Mouse (Mus musculus) liver, embryonic 14.5 days (tissue): ENCODE data around the gene Evx2. TPM values are rescaled to one million over a fixed set of nuclear protein-coding genes. Genes with fewer than 3 reads are reported as not detected.
A peak's percentile ranks its signal among the peaks of the same experiment; 100 is the strongest.

ENCODE experiments used
- ATAC-seq: fragments of 200-750 bp; cut with Nextera tagmentation; 2 replicates; pipeline ENCODE4 v1.8.0; 2017; ENCODE audit warnings: moderate number of reproducible peaks, mild to moderate bottlenecking, moderate library complexity; ENCODE audit not compliant: insufficient read depth
- DNase-seq, 3 experiments: peaks; one replicate each; pipeline ENCODE4 v3.0.0-alpha.2; 2012 to 2013; ENCODE audit warnings: low read depth in 3 of 3, low spot score in 3 of 3
- H3K27ac ChIP-seq: fragments of 300-500 bp; sonication (generic); 2 replicates; pipeline ENCODE4 v1.5.1; 2014; ENCODE audit warnings: moderate library complexity, mild to moderate bottlenecking, control low read depth, inconsistent platforms
- H3K27me3 ChIP-seq: fragments of 300-500 bp; sonication (generic); 2 replicates; pipeline ENCODE4 v1.6.1; 2014; ENCODE audit warnings: mild to moderate bottlenecking, low read length, moderate library complexity; ENCODE audit not compliant: control insufficient read depth, insufficient read depth
- H3K36me3 ChIP-seq: fragments of 300-500 bp; sonication (generic); replicated peaks from 2 replicates; pipeline ENCODE4 v1.6.1; 2014; ENCODE audit warnings: low read depth; ENCODE audit not compliant: control insufficient read depth, insufficient read depth
- H3K4me1 ChIP-seq, 2 experiments: fragments of 200-500 bp in 1 of 2; fragments of 300-500 bp in 1 of 2; sonication (generic) in 1 of 2; replicated peaks; 2 replicates each; pipeline ENCODE4 v1.6.1; 2012 to 2014; ENCODE audit warnings: antibody characterized with exemption in 1 of 2, inconsistent platforms in 1 of 2, low read length in 1 of 2; ENCODE audit not compliant: control insufficient read depth in 2 of 2, insufficient read depth in 2 of 2
- H3K4me2 ChIP-seq: fragments of 300-500 bp; sonication (generic); 2 replicates; pipeline ENCODE4 v1.6.1; 2014; ENCODE audit warnings: low read depth, mild to moderate bottlenecking, control low read depth, moderate library complexity
- H3K4me3 ChIP-seq, 2 experiments: fragments of 200-500 bp in 1 of 2; fragments of 300-500 bp in 1 of 2; sonication (generic) in 1 of 2; 2 replicates each; pipeline ENCODE4 v1.5.1; 2012 to 2014; ENCODE audit warnings: low read depth in 2 of 2, low read length in 2 of 2, mild to moderate bottlenecking in 2 of 2, control low read depth in 1 of 2, inconsistent platforms in 1 of 2, moderate library complexity in 1 of 2; ENCODE audit not compliant: insufficient read depth in 1 of 2
- H3K9ac ChIP-seq: fragments of 300-500 bp; sonication (generic); replicated peaks from 2 replicates; pipeline ENCODE4 v1.6.1; 2014; ENCODE audit warnings: mild to moderate bottlenecking, control low read depth, moderate library complexity
- H3K9me3 ChIP-seq: fragments of 300-500 bp; sonication (generic); 2 replicates; pipeline ENCODE4 v1.6.1; 2016; ENCODE audit warnings: low read length, mixed read lengths; ENCODE audit not compliant: control insufficient read depth
- CTCF ChIP-seq: IDR thresholded peaks from 2 replicates; pipeline ENCODE4 v1.5.1; 2016; ENCODE audit warnings: antibody characterized with exemption, low read depth, control low read depth
- EP300 ChIP-seq: IDR thresholded peaks from 2 replicates; pipeline ENCODE4 v1.6.1; 2016; ENCODE audit warnings: antibody characterized with exemption, low read depth
- WGBS: fragments of 180-500 bp; shearing (Covaris S2); extraction: QIAGEN DNeasy Blood & Tissue Kit; methylation state at CpG from one replicate; pipeline ENCODE4 v1.1.7; 2014; ENCODE audit not compliant: insufficient replicate concordance; 5-methylcytosine and 5-hydroxymethylcytosine counted together
- microRNA-seq: library from miRNA; unstranded; fragments of <30 nt; microRNA quantifications from one replicate; pipeline ENCODE4, GENCODE M21; 2016
- polyA plus RNA-seq, 2 experiments: library from polyadenylated mRNA; depleted of rRNA in 1 of 2; stranded (reverse) in 1 of 2; unstranded in 1 of 2; fragments of >200 nt; fragmentation: Nextera tagmentation in 1 of 2; extraction: Ambion mirVana in 1 of 2; gene quantifications; 2 replicates each; pipeline versions ENCODE4 v1.2.1 to v1.2.3; 2012 to 2014

The Evx2 gene
- polyA plus RNA-seq, 2 experiments: 0.02 TPM; not detected in 1

DNA sequence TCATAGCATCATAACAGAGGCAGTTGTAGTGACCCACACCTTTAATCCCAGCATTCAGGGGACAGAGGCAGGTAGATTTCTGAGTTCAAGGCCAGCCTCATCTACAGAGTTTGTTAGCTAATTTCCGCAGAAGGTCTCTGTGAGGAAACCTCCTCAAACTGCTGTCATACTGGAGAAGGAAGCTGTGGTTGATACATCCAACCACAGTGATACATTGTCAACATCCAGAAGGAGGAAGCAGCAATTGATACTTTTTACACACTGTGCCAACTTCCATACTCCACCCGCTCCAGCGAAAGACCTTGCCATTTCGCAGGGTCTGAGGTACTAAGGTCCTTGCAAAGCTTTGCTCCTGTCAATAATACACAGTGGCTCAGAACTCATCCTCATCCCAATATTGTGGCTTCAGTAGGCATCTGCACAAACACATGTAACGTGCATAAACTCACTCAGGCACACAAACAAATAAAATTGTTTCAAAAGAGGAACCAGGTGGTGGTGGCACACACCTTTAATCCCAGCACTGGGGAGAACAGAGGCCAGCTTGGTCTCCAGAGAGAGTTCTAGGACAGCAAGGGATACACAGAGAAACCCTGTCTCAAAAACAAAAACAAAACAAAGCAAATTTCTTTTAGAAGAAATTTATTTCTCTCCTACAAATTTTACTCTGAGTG, 53.1 kb downstream of the Evx2 start:
- 15% methylated on average over 5 of the region's 5 CpGs for WGBS
- H3K4me1 ChIP-seq: no peaks in the 10 kb centered on the region
- no peaks in the 10 kb centered on the region for H3K36me3 ChIP-seq
- H3K9ac ChIP-seq: no peak overlapping the region
- no peaks in the 10 kb centered on the region for H3K9me3 ChIP-seq
- no peak overlapping the region for H3K27ac ChIP-seq
- no peak for ATAC-seq
- no peak overlapping the region for H3K4me3 ChIP-seq
- TF ChIP-seq EP300: no peak
- no peak for TF ChIP-seq CTCF
- peak in 2 of 3 experiments; percentile 2 to 9 for DNase-seq
- H3K27me3 ChIP-seq: no peaks in the 10 kb centered on the region
- no peak overlapping the region for H3K4me2 ChIP-seq

DNA sequence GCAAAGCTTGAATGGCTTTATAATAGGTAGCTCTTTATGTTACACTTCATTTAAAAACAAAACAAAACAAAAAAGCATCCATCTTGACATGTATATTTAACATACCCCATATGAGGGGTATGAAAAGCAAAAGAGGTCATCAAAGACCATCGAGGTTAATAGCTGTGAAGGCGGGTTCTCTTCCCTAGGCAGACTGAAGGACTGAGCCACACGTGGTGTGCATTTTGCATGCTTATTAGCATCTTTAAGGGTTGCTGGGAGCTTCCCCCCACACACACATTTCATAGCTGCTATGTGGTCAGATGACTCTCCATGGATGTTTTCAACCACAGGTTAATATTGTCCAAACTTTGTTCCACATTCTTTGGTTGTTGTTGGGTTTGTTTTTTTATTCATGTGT, 55.3 kb downstream of the Evx2 start:
- H3K27ac ChIP-seq: no peak overlapping the region
- H3K9ac ChIP-seq: no peak overlapping the region
- 47% methylated on average over 3 of the region's 3 CpGs for WGBS
- H3K36me3 ChIP-seq: no peaks in the 10 kb centered on the region
- ATAC-seq: no peak
- H3K27me3 ChIP-seq: no peaks in the 10 kb centered on the region
- no peaks in the 10 kb centered on the region for H3K9me3 ChIP-seq
- H3K4me1 ChIP-seq: no peaks in the 10 kb centered on the region
- DNase-seq: no peak
- H3K4me2 ChIP-seq: no peak overlapping the region
- H3K4me3 ChIP-seq: no peak overlapping the region
- TF ChIP-seq EP300 (no peak), CTCF (no peak)

Small RNA genes lying within 50 kb of the gene (microRNA-seq; reads per million reads assigned to microRNA genes)
- not detected for gene Gm44463

Other genes with a start within 250 kb of the Evx2 start
- 4.8 and 7.1 TPM in 2 replicates for gene Lnpk, start 80.1 kb downstream of the Evx2 start, polyA plus RNA-seq (2012; rRNA removed)
- 15.4 and 15.5 TPM in 2 replicates for gene Lnpk, start 80.1 kb downstream of the Evx2 start, polyA plus RNA-seq (2014; fragmentation: Nextera tagmentation; extraction: Ambion mirVana)
- gene Hoxd13, start 8.8 kb upstream of the Evx2 start, polyA plus RNA-seq (2012; rRNA removed): 0.09 and 0.29 TPM in 2 replicates
- gene Hoxd13, start 8.8 kb upstream of the Evx2 start, polyA plus RNA-seq (2014; fragmentation: Nextera tagmentation; extraction: Ambion mirVana): not detected in 2 replicates
- 0.04 and 0.10 TPM in 2 replicates for gene Hoxd12, start 15.5 kb upstream of the Evx2 start, polyA plus RNA-seq (2012; rRNA removed)
- gene Hoxd12, start 15.5 kb upstream of the Evx2 start, polyA plus RNA-seq (2014; fragmentation: Nextera tagmentation; extraction: Ambion mirVana): not detected in 2 replicates
- gene Hoxd11, start 20.0 kb upstream of the Evx2 start, polyA plus RNA-seq (2012; rRNA removed): 0.04 and 0.09 TPM in 2 replicates
- not detected in 2 replicates for gene Hoxd11, start 20.0 kb upstream of the Evx2 start, polyA plus RNA-seq (2014; fragmentation: Nextera tagmentation; extraction: Ambion mirVana)
- 0.07 TPM in 1 of 2 replicates, not detected in the other for gene Hoxd10, start 32.4 kb upstream of the Evx2 start, polyA plus RNA-seq (2012; rRNA removed)
- not detected in 2 replicates for gene Hoxd10, start 32.4 kb upstream of the Evx2 start, polyA plus RNA-seq (2014; fragmentation: Nextera tagmentation; extraction: Ambion mirVana)
- gene Hoxd9, start 38.2 kb upstream of the Evx2 start, polyA plus RNA-seq (2012; rRNA removed): 0.03 TPM in 1 of 2 replicates, not detected in the other
- gene Hoxd9, start 38.2 kb upstream of the Evx2 start, polyA plus RNA-seq (2014; fragmentation: Nextera tagmentation; extraction: Ambion mirVana): not detected in 2 replicates
- 0.02 and 0.04 TPM in 2 replicates for gene Hoxd8, start 45.1 kb upstream of the Evx2 start, polyA plus RNA-seq (2012; rRNA removed)
- 0.06 TPM in 1 of 2 replicates, not detected in the other for gene Hoxd8, start 45.1 kb upstream of the Evx2 start, polyA plus RNA-seq (2014; fragmentation: Nextera tagmentation; extraction: Ambion mirVana)
- 0.02 and 0.19 TPM in 2 replicates for gene Hoxd3, start 52.4 kb upstream of the Evx2 start, polyA plus RNA-seq (2012; rRNA removed)
- gene Hoxd3, start 52.4 kb upstream of the Evx2 start, polyA plus RNA-seq (2014; fragmentation: Nextera tagmentation; extraction: Ambion mirVana): not detected in 2 replicates
- 0.04 TPM in 1 of 2 replicates, not detected in the other for gene Hoxd4, start 52.4 kb upstream of the Evx2 start, polyA plus RNA-seq (2012; rRNA removed)
- gene Hoxd4, start 52.4 kb upstream of the Evx2 start, polyA plus RNA-seq (2014; fragmentation: Nextera tagmentation; extraction: Ambion mirVana): not detected in 2 replicates
- not detected in 2 replicates for gene Gm28230, start 67.2 kb upstream of the Evx2 start, polyA plus RNA-seq (2012; rRNA removed)
- gene Gm28230, start 67.2 kb upstream of the Evx2 start, polyA plus RNA-seq (2014; fragmentation: Nextera tagmentation; extraction: Ambion mirVana): not detected in 2 replicates
- gene Hoxd1, start 103.4 kb upstream of the Evx2 start, polyA plus RNA-seq (2012; rRNA removed): not detected in 2 replicates
- not detected in 2 replicates for gene Hoxd1, start 103.4 kb upstream of the Evx2 start, polyA plus RNA-seq (2014; fragmentation: Nextera tagmentation; extraction: Ambion mirVana)
- 14.5 and 23.8 TPM in 2 replicates for gene Mtx2, start 166.2 kb upstream of the Evx2 start, polyA plus RNA-seq (2012; rRNA removed)
- gene Mtx2, start 166.2 kb upstream of the Evx2 start, polyA plus RNA-seq (2014; fragmentation: Nextera tagmentation; extraction: Ambion mirVana): 74.7 and 83.3 TPM in 2 replicates